Mouse (Mus musculus) embryonic facial prominence, embryonic 13.5 days (tissue): Measurements from ENCODE around the gene Tsc22d1. TPM values are rescaled to one million over a fixed set of nuclear protein-coding genes. Genes with fewer than 3 reads are reported as not detected.
A peak's percentile ranks its signal among the peaks of the same experiment; 100 is the strongest.

ENCODE experiments used
- ATAC-seq: fragments of 200-750 bp; cut with Nextera tagmentation; 2 replicates; pipeline ENCODE4 v1.8.0; 2017; ENCODE audit warnings: low read depth; ENCODE audit not compliant: insufficient number of reproducible peaks, insufficient read depth, low FRiP score, low TSS enrichment
- H3K27ac ChIP-seq: fragments of 300-500 bp; sonication (generic); 2 replicates; pipeline ENCODE4 v1.5.1; 2015; ENCODE audit warnings: moderate library complexity, mild to moderate bottlenecking, inconsistent platforms
- H3K27me3 ChIP-seq: fragments of 300-500 bp; sonication (generic); 2 replicates; pipeline ENCODE4 v1.6.1; 2015; ENCODE audit warnings: mild to moderate bottlenecking, inconsistent platforms
- H3K36me3 ChIP-seq: fragments of 300-500 bp; sonication (generic); 2 replicates; pipeline ENCODE4 v1.6.1; 2015; ENCODE audit warnings: mild to moderate bottlenecking, inconsistent platforms
- H3K4me1 ChIP-seq: fragments of 300-500 bp; sonication (generic); 2 replicates; pipeline ENCODE4 v1.6.1; 2015; ENCODE audit warnings: inconsistent platforms
- H3K4me2 ChIP-seq: fragments of 300-500 bp; sonication (generic); 2 replicates; pipeline ENCODE4 v1.6.1; 2015; ENCODE audit warnings: moderate library complexity, mild to moderate bottlenecking, inconsistent platforms
- H3K4me3 ChIP-seq: fragments of 300-500 bp; sonication (generic); 2 replicates; pipeline ENCODE4 v1.5.1; 2015; ENCODE audit warnings: mild to moderate bottlenecking, inconsistent platforms
- H3K9ac ChIP-seq: fragments of 300-500 bp; sonication (generic); 2 replicates; pipeline ENCODE4 v1.6.1; 2015; ENCODE audit warnings: mild to moderate bottlenecking, inconsistent platforms
- H3K9me3 ChIP-seq: fragments of 300-500 bp; sonication (generic); 2 replicates; pipeline ENCODE4 v1.6.1; 2016; ENCODE audit warnings: inconsistent platforms
- WGBS: fragments of 180-500 bp; shearing (Covaris S2); methylation state at CpG from one replicate; pipeline ENCODE4 v1.1.7; 2015; ENCODE audit warnings: mixed read lengths; 5-methylcytosine and 5-hydroxymethylcytosine counted together
- polyA plus RNA-seq: library from polyadenylated mRNA; unstranded; fragments of >200 nt; fragmentation: Nextera tagmentation; extraction: Ambion mirVana; gene quantifications from 2 replicates; pipeline ENCODE4 v1.2.1, GENCODE M21; 2015

Tsc22d1 gene
- polyA plus RNA-seq, 1 experiment from 2014 or later = 535 TPM

- WGBS = 35% methylated on average over 11 of the region's 11 CpGs
- Histone ChIP-seq H3K4me2 (peak overlapping the region; percentile 36), H3K27ac (peak overlapping the region; percentile 49; the same call in 1 of the 2 replicates), H3K36me3 (no peaks in the 10 kb centered on the region), H3K9me3 (no peaks in the 10 kb centered on the region), H3K4me3 (no peak overlapping the region), H3K4me1 (peaks cover 66% of the 10 kb centered on the region), H3K27me3 (no peaks in the 10 kb centered on the region), H3K9ac (no peak overlapping the region)
- ATAC-seq = no peak
Measured at GRCm38 (mm10) chr14:76467932-76468331, 53.2 kb downstream of the Tsc22d1 start.

- Histone ChIP-seq H3K27me3 (no peaks in the 10 kb centered on the region), H3K4me3 (no peak overlapping the region), H3K27ac (no peak overlapping the region), H3K36me3 (no peaks in the 10 kb centered on the region), H3K9ac (no peak overlapping the region), H3K9me3 (no peaks in the 10 kb centered on the region), H3K4me1 (peaks cover 56% of the 10 kb centered on the region), H3K4me2 (no peak overlapping the region)
- ATAC-seq = no peak
- 70% methylated on average over 19 of the region's 19 CpGs for WGBS
Measured at GRCm38 (mm10) chr14:76471301-76471700, 56.5 kb downstream of the Tsc22d1 start.

- ATAC-seq = no peak
- Histone ChIP-seq H3K4me3 (no peak overlapping the region), H3K9me3 (no peaks in the 10 kb centered on the region), H3K27ac (peak overlapping the region; percentile 80), H3K27me3 (no peaks in the 10 kb centered on the region), H3K36me3 (no peaks in the 10 kb centered on the region), H3K4me2 (peak overlapping the region; percentile 20), H3K9ac (no peak overlapping the region), H3K4me1 (peaks cover 51% of the 10 kb centered on the region)
- WGBS = 41% methylated on average over 8 of the region's 8 CpGs
Measured at GRCm38 (mm10) chr14:76472487-76472886, 57.7 kb downstream of the Tsc22d1 start.

DNA sequence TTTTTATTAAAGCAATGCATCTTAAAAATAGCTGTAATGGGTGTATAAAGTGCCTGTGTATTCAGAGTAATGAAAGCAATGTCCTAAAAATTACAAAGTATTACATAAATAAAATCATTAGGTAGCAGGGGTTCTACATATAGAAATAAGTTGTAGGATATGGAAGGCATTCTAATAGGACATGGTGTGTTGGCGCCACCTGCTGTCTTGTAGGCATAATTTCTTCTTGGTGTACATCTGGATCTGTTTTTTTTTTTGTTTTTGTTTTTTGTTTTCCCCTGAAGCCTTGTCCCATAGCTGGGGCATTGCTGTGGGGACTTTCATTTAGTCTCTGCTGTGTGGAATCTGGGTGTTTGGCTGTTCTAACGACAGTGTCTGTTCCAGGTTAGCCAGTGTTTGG is 58.6 kb downstream of the Tsc22d1 start:
- H3K36me3 ChIP-seq = no peaks in the 10 kb centered on the region
- WGBS = 4% methylated on average over 2 of the region's 2 CpGs
- H3K27ac ChIP-seq = no peak overlapping the region; the same call in 1 of the 2 replicates
- ATAC-seq = no peak
- H3K27me3 ChIP-seq = no peaks in the 10 kb centered on the region
- no peaks in the 10 kb centered on the region for H3K9me3 ChIP-seq
- H3K4me3 ChIP-seq = no peak overlapping the region
- no peak overlapping the region for H3K4me2 ChIP-seq
- H3K9ac ChIP-seq = no peak overlapping the region
- peaks cover 46% of the 10 kb centered on the region for H3K4me1 ChIP-seq

DNA sequence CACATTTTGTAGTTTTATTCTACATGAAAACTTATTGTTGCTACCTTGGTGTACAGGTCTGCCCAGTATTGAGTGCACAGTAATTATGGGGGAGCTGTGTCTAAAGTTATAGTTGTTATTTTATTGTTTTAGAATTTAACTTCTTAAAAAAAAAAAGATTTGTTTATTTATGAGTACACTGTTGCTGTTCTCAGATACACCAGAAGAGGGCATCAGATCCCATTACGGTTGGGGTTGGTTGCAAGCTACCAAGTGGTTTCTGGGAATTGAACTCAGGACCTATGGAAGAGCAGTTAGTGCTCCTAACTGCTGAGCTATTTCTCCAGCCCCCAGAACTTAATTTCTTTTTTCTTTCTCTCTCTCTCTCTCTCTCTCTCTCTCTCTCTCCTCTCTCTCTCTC is 59.4 kb downstream of the Tsc22d1 start:
- Histone ChIP-seq H3K4me1 (peaks cover 41% of the 10 kb centered on the region), H3K9me3 (no peaks in the 10 kb centered on the region), H3K4me3 (no peak overlapping the region), H3K36me3 (no peaks in the 10 kb centered on the region), H3K27me3 (no peaks in the 10 kb centered on the region), H3K9ac (no peak overlapping the region), H3K27ac (no peak overlapping the region), H3K4me2 (no peak overlapping the region)
- WGBS = 67% methylated on average over 1 of the region's 1 CpGs
- no peak for ATAC-seq

GRCm38 (mm10) chr14:76476770-76477169 is 62.0 kb downstream of the Tsc22d1 start:
- Histone ChIP-seq H3K4me3 (no peak overlapping the region), H3K36me3 (no peaks in the 10 kb centered on the region), H3K27ac (no peak overlapping the region), H3K27me3 (no peaks in the 10 kb centered on the region), H3K9me3 (no peaks in the 10 kb centered on the region), H3K9ac (no peak overlapping the region), H3K4me1 (peaks cover 32% of the 10 kb centered on the region), H3K4me2 (no peak overlapping the region)
- ATAC-seq = no peak
- 15% methylated on average over 4 of the region's 4 CpGs for WGBS

DNA sequence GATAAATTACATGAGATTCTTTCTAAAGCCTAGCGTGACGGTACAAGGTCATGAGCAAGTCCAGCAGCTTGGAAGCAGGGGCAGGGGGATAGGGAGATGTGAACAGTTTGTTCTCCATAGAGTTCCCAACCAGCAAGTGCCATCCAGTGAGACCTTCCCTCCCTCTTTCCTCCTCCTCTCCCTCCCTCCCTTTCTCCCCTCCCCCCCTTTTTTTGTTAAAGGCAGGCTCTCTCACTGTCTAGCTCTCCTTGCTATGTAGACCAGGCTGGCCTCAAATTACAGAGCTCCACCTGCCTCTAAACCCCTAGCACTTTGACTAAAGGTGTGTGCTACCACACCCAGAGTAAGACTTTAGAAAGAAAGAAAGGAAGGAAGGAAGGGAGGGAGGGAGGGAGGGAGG is 63.3 kb downstream of the Tsc22d1 start:
- Histone ChIP-seq H3K36me3 (no peaks in the 10 kb centered on the region), H3K27ac (no peak overlapping the region), H3K9me3 (no peaks in the 10 kb centered on the region), H3K4me3 (no peak overlapping the region), H3K27me3 (no peaks in the 10 kb centered on the region), H3K4me2 (no peak overlapping the region), H3K4me1 (peaks cover 19% of the 10 kb centered on the region), H3K9ac (no peak overlapping the region)
- WGBS = 75% methylated on average over 2 of the region's 2 CpGs
- ATAC-seq = no peak

- Histone ChIP-seq H3K4me3 (no peak overlapping the region), H3K4me2 (no peak overlapping the region), H3K27me3 (no peaks in the 10 kb centered on the region), H3K9me3 (no peaks in the 10 kb centered on the region), H3K36me3 (no peaks in the 10 kb centered on the region), H3K4me1 (peaks cover 18% of the 10 kb centered on the region), H3K9ac (no peak overlapping the region), H3K27ac (no peak overlapping the region)
- ATAC-seq = no peak
- 35% methylated on average over 6 of the region's 6 CpGs for whole genome bisulfite sequencing
Measured at GRCm38 (mm10) chr14:76478616-76479015, 63.9 kb downstream of the Tsc22d1 start.

- H3K27me3 ChIP-seq = no peaks in the 10 kb centered on the region
- H3K27ac ChIP-seq = no peak overlapping the region
- no peaks in the 10 kb centered on the region for H3K36me3 ChIP-seq
- H3K9me3 ChIP-seq = no peaks in the 10 kb centered on the region
- H3K4me2 ChIP-seq = no peak overlapping the region
- WGBS = 36% methylated on average over 6 of the region's 6 CpGs
- H3K4me3 ChIP-seq = no peak overlapping the region
- H3K4me1 ChIP-seq = peaks cover 16% of the 10 kb centered on the region
- ATAC-seq = no peak
- no peak overlapping the region for H3K9ac ChIP-seq
Measured at GRCm38 (mm10) chr14:76479867-76480266, 65.1 kb downstream of the Tsc22d1 start.

DNA sequence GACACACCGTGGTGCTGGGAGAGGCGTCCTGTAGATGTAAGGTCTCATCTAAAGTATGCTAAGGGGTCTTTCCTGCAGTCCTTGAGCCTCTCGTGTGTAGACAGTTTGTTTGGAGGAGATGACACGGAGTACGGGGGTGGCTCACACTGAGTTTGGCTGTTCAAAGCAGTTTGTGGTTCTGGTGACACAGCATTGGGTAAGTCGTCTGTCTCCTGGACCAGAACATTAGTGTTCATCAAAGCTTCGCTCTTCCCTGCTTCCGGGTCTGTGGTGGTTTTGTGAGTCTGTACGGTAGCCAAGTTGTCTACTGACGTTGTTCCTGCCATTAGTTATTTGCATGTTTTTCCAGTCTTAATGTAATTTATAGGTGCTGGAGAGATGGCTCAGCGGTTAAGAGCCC is 65.7 kb downstream of the Tsc22d1 start:
- Histone ChIP-seq H3K36me3 (no peaks in the 10 kb centered on the region), H3K4me1 (peaks cover 16% of the 10 kb centered on the region), H3K4me3 (no peak overlapping the region), H3K27ac (no peak overlapping the region), H3K9ac (no peak overlapping the region), H3K27me3 (no peaks in the 10 kb centered on the region), H3K9me3 (no peaks in the 10 kb centered on the region), H3K4me2 (no peak overlapping the region)
- WGBS = 83% methylated on average over 11 of the region's 11 CpGs
- ATAC-seq = no peak

GRCm38 (mm10) chr14:76483701-76484100 is 68.9 kb downstream of the Tsc22d1 start:
- H3K36me3 ChIP-seq = no peaks in the 10 kb centered on the region
- no peaks in the 10 kb centered on the region for H3K9me3 ChIP-seq
- H3K27me3 ChIP-seq = no peaks in the 10 kb centered on the region
- ATAC-seq = no peak
- H3K4me1 ChIP-seq = peaks cover 22% of the 10 kb centered on the region
- no peak overlapping the region for H3K4me2 ChIP-seq
- H3K27ac ChIP-seq = no peak overlapping the region
- no peak overlapping the region for H3K4me3 ChIP-seq
- WGBS = 90% methylated on average over 1 of the region's 1 CpGs
- H3K9ac ChIP-seq = no peak overlapping the region

DNA sequence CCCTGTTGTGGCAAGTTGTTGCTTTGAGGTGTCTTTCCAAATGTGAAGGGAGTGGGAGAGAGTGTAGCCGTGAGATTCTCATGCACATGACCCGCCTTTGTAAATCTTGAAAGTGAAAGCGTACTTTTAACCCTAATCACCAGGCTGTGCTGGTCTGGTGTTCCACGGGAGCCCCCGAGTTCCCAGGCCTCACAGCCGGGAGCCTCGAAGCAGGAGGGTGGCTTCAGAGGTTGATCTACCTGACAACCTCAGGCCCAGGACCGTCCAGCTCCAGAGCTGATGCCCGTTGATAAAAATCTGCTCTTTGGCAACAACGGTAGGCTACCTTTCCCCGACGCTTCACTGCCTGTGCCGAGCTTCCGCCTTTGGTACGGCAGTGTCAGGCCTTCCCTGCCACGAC is 72.8 kb downstream of the Tsc22d1 start:
- Histone ChIP-seq H3K4me1 (peaks cover 26% of the 10 kb centered on the region), H3K27ac (peak overlapping the region; percentile 80), H3K9ac (no peak overlapping the region), H3K4me2 (no peak overlapping the region), H3K36me3 (no peaks in the 10 kb centered on the region), H3K27me3 (no peaks in the 10 kb centered on the region), H3K4me3 (no peak overlapping the region), H3K9me3 (no peaks in the 10 kb centered on the region)
- WGBS = 78% methylated on average over 16 of the region's 16 CpGs
- ATAC-seq = no peak
